Mouse (Mus musculus) gonadal fat pad, adult 2 months (tissue): ENCODE data around the gene Zbtb7a. TPM values are rescaled to one million over a fixed set of nuclear protein-coding genes. Genes with fewer than 3 reads are reported as not detected.

Experiments used
- DNase-seq: peaks from one replicate; pipeline ENCODE4 v3.0.0-alpha.2; 2012; ENCODE audit warnings: low read depth
- polyA plus RNA-seq: library from polyadenylated mRNA; depleted of rRNA; stranded (reverse); fragments of >200 nt; gene quantifications from 2 replicates; pipeline ENCODE4 v1.2.3, GENCODE M21; 2012; rRNA removed

Gene Zbtb7a
- polyA plus RNA-seq, 1 experiment = 30.0 TPM

DNA sequence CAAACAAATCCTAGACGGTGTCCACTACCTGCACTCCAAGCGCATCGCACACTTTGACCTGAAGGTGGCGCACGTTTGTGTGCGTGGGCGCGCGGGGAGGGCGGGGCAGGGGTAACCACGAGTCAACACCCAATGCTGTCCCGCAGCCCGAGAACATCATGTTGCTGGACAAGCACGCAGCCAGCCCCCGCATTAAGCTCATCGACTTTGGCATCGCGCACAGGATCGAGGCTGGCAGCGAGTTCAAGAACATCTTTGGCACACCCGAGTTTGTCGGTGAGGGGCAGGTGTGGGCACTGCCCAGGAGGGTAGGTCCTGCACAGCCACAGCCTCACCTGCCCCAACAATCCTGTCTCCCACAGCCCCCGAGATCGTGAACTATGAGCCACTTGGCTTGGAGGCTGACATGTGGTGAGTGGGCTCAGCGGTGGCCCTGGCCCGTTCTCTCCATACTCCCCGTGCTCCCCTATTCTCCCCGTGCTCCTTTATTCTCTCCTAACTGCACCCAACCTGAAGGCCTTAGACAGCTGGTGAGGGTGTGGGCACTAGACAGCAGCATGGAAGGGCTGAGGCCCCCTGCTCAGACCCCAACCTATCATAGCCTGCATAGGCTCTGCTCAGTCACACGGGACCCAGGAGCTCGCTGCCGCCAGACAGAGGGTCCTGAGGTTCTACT lies 55.4 kb downstream of the Zbtb7a start:
- no peak for DNase-seq

DNA sequence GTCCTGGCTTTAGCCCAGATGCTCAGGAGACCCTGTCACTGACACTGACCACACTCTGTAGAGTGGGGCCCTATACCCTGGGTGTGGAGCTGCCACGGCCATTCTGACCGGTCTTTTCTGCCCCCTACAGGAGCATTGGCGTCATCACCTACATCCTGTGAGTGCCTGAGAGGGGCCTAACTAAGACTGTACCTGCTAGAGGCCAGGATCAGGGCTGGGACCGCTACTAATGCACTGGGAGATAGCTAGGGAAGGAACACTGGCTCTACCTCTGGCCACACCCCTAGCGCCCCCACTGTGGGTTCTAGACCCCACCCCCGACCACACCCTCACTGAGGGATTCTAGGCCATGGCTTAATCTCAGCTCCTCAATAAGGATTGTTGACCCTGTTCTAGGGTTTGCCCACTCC lies 55.9 kb downstream of the Zbtb7a start:
- DNase-seq = no peak

DNA sequence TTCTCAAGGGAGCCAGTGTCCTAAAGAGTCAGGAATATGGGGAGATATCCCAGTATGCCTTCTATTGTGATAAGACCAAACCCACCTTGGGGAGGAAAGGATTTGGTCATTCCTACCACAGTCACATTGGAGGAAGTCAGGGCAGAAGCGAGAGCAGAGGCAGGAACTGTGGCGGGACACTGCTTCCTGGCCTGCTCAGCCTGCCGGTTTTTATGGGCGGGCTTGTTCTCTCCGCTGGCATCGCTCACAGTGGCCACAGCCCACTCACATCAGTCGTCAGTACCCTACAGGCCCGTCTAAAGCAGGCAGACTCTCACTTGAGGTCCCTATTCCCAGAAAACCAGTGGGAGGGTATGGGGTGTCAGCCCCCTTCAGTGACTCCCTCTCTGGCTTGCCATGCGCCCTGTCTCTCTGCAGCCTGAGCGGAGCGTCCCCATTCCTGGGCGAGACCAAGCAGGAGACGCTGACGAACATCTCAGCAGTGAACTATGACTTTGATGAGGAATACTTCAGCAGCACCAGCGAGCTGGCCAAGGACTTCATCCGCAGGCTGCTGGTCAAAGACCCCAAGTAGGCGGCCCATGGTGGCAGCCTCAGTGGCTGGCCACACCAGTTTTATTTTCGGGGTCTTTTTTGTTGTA lies 56.4 kb downstream of the Zbtb7a start:
- no peak for DNase-seq

DNA sequence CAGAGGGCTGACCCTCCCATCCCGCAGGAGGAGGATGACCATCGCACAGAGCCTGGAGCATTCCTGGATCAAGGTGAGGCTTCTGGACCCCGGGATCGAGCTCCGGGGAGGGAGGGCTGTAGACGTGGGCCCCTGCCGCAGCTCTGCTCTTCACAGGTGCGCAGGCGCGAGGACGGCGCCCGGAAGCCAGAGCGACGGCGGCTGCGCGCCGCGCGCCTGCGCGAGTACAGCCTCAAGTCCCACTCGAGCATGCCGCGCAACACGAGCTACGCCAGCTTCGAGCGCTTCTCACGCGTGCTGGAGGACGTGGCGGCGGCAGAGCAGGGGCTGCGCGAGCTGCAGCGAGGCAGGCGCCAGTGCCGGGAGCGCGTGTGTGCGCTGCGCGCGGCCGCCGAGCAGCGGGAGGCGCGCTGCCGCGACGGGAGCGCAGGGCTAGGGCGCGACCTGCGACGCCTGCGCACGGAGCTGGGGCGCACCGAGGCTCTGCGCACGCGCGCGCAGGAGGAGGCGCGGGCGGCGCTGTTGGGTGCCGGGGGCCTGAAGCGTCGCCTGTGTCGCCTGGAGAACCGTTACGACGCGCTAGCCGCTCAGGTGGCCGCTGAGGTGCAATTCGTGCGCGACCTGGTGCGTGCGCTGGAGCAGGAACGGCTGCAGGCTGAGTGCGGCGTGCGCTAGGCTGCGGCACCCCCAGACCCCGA lies 57.4 kb downstream of the Zbtb7a start:
- DNase-seq = no peak

DNA sequence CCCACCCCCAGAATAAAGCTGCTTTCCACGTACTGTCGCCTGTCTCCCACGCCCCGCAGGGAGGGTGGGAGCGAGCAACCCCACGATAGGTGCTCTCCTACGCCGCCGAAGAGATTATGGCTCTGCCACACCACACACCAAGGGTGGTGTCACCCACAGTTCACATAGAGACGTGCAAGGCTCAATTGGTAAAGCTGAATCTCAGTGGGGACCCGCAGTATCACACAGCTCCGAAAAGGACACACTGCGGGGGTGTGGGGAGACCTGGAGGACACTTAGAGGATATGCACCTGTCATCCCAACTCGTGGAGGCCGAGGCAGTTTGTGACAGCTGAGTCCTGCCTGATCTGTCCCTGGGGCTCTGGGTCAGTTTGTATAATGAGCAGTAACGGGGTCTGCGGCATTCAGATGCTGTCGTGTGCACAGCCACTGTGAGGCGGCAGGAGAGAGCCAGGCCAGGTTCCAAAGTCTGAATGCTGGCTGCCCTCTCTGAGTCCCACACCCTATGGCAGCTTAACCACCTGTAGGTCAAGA lies 58.0 kb downstream of the Zbtb7a start:
- no peak for DNase-seq

DNA sequence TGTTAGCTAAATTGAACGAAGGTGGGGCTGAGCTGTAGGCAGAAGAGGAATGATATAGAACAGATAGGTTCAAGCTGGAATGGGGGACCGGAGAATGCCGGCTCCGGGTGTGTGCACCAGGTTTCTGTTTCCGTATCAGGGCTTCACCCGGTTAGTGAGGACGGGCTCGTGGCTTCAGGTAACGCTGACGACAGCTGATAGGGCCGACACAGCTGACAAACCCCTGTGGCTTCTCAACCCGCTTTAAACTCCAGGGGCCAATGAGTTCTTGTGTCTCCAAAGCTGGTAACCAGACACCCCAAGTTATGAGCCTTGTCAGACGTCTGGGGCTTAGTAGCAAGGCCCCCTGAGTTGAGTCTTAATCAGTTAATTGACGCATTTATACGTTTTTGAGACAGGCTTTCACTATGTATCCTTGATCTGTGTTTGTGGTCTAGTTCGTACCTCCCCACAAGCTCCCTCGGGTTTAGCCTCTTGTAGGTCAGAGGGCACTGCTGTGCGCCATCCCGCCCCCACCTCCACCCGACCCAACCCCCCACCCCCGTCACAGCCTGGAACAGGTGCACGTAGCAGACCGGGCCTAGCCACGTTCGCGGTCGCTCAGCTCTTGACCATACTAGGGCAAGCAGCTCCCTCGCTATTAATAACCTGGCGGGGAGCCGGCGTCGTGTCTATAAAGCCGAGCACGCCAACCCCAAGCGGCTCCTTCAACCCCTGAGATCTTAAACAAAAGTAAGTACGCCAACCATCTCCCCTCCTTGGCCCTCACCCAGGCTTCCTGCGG lies 59.2 kb downstream of the Zbtb7a start:
- no peak for DNase-seq

DNA sequence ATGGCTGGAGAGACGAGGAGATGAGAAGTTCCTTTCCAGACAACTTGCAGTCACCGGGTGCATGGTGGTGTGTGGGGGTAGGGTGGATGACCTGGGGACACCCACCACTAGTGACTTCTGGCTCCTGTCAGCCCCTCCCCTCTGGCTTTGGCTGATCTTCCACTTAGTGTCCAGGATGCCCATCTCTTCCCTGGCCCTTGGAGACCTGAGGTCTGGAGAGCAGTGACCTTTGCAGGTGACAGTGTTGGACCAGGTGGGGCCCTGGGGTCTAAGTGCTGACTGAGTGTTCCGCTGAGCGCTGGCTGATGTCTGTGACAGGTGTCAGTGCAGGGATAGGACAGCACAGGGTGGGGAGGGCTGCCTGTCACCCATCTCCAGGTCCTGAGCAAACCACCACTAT lies 60.3 kb downstream of the Zbtb7a start:
- DNase-seq = no peak

DNA sequence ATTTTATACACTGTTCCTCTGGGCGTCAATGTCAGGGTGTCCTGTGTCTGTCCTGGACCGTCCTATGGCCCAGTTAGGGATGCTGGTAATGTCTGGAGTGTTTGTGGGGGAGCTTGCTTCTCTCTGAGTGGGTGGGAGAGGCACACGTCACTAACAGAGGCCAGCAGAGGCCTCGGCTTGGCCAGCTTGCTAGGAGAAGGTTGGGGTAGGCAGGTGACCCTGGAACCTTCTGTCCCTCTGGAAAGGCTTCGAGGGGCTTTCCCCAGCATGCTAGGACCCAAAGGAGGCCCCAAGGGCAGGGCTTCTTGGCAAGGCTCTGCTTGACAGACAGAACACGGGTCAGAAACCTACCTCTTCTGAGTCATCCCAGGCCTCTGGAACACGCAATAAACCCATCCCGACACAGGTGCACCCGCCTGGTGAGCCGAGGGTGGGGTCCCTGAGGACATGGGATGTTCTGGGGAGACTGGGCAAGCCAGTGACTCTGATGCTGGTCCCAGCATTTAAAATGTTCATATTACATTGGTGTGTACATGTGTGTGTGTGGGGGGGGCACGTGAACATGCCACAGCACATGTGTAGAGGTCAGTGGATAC lies 61.5 kb downstream of the Zbtb7a start:
- no peak for DNase-seq

DNA sequence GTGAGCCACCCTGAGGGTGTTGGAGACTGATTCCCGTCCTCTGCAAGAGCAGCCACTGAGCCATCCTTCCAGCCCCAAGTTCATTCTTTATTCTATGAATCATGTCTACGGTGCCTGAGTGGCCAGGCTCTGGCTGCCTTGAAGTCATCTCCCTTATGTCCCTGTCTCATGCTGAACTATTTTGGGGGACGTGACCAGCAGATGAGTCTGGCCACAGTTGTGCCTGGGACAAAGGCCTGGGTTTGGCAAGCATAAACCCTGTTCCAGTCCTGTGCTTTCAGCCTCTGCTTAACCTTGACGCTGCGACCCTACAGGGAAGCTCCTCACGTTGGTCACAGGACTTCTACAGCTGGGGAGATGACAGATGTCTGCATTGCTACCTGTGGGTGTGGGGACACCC lies 62.3 kb downstream of the Zbtb7a start:
- DNase-seq = no peak

DNA sequence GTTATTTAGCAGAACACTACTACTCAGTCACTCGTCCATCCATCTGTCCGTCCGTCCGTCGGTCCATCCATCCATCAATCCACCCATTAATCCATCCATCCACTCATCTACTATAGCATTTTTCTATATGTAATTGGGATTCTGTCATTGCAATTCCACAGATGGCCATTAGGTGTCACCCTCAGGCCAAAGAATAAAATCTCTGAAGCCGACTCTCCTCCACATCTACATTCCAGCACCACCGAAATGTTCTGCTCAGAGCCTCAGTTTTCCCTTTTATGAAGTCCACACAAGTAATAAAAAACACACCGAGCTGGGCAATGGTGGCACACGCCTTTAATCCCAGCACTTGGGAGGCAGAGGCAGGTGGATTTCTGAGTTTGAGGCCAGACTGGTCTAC lies 63.2 kb downstream of the Zbtb7a start:
- DNase-seq = no peak

DNA sequence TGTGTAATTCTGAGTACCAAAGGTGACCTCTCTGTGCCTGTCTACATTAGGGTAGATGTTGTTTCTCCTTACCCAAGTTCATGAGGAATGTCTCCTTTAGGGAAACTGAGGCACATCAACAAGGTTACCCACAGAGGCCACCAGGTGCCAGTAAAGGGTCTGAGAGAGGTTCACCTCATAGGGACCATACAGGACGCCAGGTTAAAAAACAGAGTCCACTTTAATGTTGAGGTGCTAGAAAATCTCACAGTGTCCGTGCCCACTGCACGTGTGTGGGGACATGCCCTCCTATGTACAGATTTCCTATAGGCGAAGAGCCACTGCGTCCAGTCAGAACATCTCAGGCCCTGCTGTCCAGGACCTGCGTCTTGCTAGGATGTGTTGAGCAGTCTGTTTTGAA lies 64.0 kb downstream of the Zbtb7a start:
- DNase-seq = no peak

DNA sequence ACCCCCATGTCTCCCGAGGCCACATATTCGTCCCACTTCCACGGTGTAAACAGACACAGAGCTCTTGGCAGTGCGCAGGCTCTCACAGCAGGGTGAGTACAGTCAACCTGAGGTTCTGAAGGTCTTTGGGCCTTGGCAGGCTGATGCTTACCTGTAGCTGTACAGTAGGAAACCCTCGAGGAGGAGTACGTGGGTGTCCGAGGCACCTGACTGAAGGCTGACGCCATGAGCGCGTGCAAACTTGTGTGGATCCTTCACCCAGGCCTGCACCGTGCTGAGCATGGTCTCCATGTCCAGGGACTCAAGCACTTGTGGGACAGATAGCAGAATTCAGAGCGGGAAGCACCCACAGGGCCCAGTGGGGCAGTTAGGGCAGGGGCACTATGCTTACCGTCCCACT lies 65.1 kb downstream of the Zbtb7a start:
- DNase-seq = no peak

DNA sequence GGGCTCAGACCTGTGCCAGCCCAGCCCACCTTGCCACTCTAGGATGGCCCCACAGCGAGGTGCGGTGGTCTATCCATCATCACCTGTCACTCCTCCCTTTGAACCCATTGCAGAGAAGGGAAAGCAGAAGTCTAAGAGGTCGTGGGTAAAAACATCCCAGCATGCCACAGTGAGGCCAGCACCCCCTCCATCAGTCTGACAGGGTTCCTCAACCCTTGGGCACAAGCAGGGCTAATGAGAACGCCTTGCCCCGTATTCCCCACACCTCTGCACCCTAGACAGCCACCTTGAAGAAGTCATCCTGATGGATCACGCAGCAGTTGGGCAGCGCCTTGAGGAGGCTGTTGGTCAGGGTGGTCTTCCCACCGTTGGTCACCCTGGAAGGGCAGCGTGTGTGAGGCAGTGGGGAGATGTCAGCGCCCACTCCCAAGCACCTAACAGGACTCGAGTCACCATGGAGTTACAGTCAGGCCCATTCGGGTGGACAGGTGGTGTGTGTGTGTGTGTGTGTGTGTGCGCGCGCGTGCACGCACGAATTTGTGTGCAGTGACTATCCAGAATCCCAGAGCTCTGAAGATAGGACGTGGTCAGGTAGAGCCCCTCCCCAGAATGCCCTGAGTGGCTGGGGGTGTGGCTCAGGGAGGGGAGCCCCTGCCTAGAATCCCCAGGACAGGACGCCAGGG lies 65.7 kb downstream of the Zbtb7a start:
- DNase-seq = no peak

DNA sequence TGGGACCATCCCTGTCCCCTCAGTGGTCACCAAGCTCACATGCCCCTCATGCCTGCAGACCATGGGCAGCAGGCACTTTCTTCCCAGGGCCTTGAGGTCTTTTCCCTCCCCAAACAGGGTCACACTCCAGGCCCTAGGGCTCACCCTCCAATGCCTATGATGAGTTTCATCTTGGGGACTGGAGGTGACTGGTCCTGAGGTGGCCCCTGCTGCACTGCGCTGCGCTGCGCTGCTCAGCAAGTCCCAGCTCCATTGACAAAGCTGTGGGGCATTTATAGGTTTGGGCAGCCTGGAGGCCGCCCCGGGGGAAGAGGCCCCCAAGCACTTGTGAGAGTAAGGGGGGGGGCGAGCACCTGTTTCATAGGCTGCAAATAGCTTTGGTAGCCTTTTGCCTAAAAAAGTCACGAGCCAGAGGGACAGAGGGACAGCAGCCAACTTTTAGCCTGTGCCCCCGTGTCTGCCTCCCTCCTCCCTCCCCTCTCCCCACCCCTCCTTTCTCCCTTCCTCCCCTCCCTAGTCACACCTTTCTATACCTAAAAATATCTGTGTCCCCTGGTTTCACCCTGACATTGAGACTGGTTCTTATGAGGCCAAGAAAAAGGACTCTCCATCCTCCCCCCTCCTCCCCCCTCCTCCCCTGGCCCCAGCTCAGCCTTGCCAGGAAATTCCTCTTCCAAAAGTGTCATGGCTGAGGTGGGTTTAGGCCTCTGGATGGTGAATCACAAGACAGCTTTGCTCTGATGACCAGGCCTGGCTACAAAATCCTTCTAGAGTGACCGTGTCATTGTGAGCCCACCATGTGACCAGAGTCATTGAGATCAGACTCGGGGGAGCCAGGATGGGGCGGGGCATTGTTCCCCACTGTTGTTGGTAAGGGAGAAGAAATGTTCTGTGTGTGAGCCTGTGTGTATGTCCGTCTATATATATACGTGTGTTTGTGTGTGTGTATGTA lies 67.1 kb downstream of the Zbtb7a start, which contains the start of gene Nmrk2:
TSS of gene Nmrk2 (minus strand) at position 245 of the 952 bp plus-strand sequence.
- no peak for DNase-seq

Other genes with a start within 250 kb of the Zbtb7a start
- 137 and 184 TPM in 2 replicates for gene Timm13, start 234.3 kb upstream of the Zbtb7a start, polyA plus RNA-seq
- gene Lmnb2, start 217.0 kb upstream of the Zbtb7a start, polyA plus RNA-seq = 12.9 and 14.1 TPM in 2 replicates
- 14.7 and 15.3 TPM in 2 replicates for gene Gadd45b, start 205.1 kb upstream of the Zbtb7a start, polyA plus RNA-seq
- 5.9 and 6.3 TPM in 2 replicates for gene Gng7, start 120.3 kb upstream of the Zbtb7a start, polyA plus RNA-seq
- gene Diras1, start 109.6 kb upstream of the Zbtb7a start, polyA plus RNA-seq = not detected in 2 replicates
- gene Slc39a3, start 97.8 kb upstream of the Zbtb7a start, polyA plus RNA-seq = 31.0 and 34.3 TPM in 2 replicates
- 197 and 235 TPM in 2 replicates for gene Sgta, start 75.0 kb upstream of the Zbtb7a start, polyA plus RNA-seq
- 31.7 and 35.0 TPM in 2 replicates for gene Thop1, start 65.2 kb upstream of the Zbtb7a start, polyA plus RNA-seq
- 0.41 and 0.61 TPM in 2 replicates for gene Creb3l3, start 36.3 kb upstream of the Zbtb7a start, polyA plus RNA-seq
- gene Map2k2, start 29.3 kb upstream of the Zbtb7a start, polyA plus RNA-seq = 132 and 176 TPM in 2 replicates
- gene Pias4, start 32.7 kb downstream of the Zbtb7a start, polyA plus RNA-seq = 31.5 and 32.8 TPM in 2 replicates
- gene Eef2, start 41.4 kb downstream of the Zbtb7a start, polyA plus RNA-seq = 1,971 and 2,241 TPM in 2 replicates
- 76.3 and 81.7 TPM in 2 replicates for gene Dapk3, start 47.8 kb downstream of the Zbtb7a start, polyA plus RNA-seq
- not detected in 2 replicates for gene 4930442H23Rik, start 48.6 kb downstream of the Zbtb7a start, polyA plus RNA-seq
- not detected in 2 replicates for gene Nmrk2, start 66.8 kb downstream of the Zbtb7a start, polyA plus RNA-seq
- gene Atcay, start 95.6 kb downstream of the Zbtb7a start, polyA plus RNA-seq = 0.03 TPM in 1 of 2 replicates, not detected in the other
- 17.9 and 20.9 TPM in 2 replicates for gene Zfr2, start 97.9 kb downstream of the Zbtb7a start, polyA plus RNA-seq
- gene Matk, start 117.7 kb downstream of the Zbtb7a start, polyA plus RNA-seq = 3.1 and 4.7 TPM in 2 replicates
- 65.7 and 72.8 TPM in 2 replicates for gene Mrpl54, start 131.7 kb downstream of the Zbtb7a start, polyA plus RNA-seq
- gene Apba3, start 131.7 kb downstream of the Zbtb7a start, polyA plus RNA-seq = 61.1 and 77.4 TPM in 2 replicates
- gene Tjp3, start 156.4 kb downstream of the Zbtb7a start, polyA plus RNA-seq = 21.4 and 29.9 TPM in 2 replicates
- gene Pip5k1c, start 157.7 kb downstream of the Zbtb7a start, polyA plus RNA-seq = 57.9 and 58.4 TPM in 2 replicates
- gene Cactin, start 185.9 kb downstream of the Zbtb7a start, polyA plus RNA-seq = 24.8 and 25.0 TPM in 2 replicates
- 8.3 and 9.3 TPM in 2 replicates for gene Tbxa2r, start 193.5 kb downstream of the Zbtb7a start, polyA plus RNA-seq
- 1.4 and 1.7 TPM in 2 replicates for gene Gipc3, start 208.0 kb downstream of the Zbtb7a start, polyA plus RNA-seq
- 60.3 and 76.7 TPM in 2 replicates for gene Hmg20b, start 215.3 kb downstream of the Zbtb7a start, polyA plus RNA-seq
- 29.8 and 39.5 TPM in 2 replicates for gene Mfsd12, start 222.3 kb downstream of the Zbtb7a start, polyA plus RNA-seq
- gene 4930404N11Rik, start 230.6 kb downstream of the Zbtb7a start, polyA plus RNA-seq = 1.7 and 2.0 TPM in 2 replicates
- gene Fzr1, start 243.3 kb downstream of the Zbtb7a start, polyA plus RNA-seq = 48.7 and 59.7 TPM in 2 replicates
- 93.9 and 96.3 TPM in 2 replicates for gene Dohh, start 249.2 kb downstream of the Zbtb7a start, polyA plus RNA-seq
- 3.3 and 4.2 TPM in 2 replicates for gene Gm48551, start 249.2 kb downstream of the Zbtb7a start, polyA plus RNA-seq